Mouse (Mus musculus) midbrain, embryonic 16.5 days (tissue): ENCODE measurements around the gene Pitpnm2. TPM values are rescaled to one million over a fixed set of nuclear protein-coding genes. Genes with fewer than 3 reads are reported as not detected.

ENCODE experiments used
- ATAC-seq: fragments of 200-750 bp; cut with Nextera tagmentation; 2 replicates; pipeline ENCODE4 v1.8.0; 2017; ENCODE audit warnings: moderate TSS enrichment
- H3K27ac ChIP-seq: fragments of 300-500 bp; sonication (generic); 2 replicates; pipeline ENCODE4 v1.5.1; 2014; ENCODE audit warnings: mild to moderate bottlenecking, low read length, mixed read lengths
- H3K27me3 ChIP-seq: fragments of 300-500 bp; sonication (generic); 2 replicates; pipeline ENCODE4 v1.6.1; 2014; ENCODE audit warnings: low read depth, low read length, mixed read lengths; ENCODE audit not compliant: control insufficient read depth, insufficient read depth
- H3K36me3 ChIP-seq: fragments of 300-500 bp; sonication (generic); 2 replicates; pipeline ENCODE4 v1.6.1; 2014; ENCODE audit warnings: mild to moderate bottlenecking, low read length, moderate library complexity, mixed read lengths; ENCODE audit not compliant: control insufficient read depth, insufficient read depth
- H3K4me1 ChIP-seq: fragments of 300-500 bp; sonication (generic); 2 replicates; pipeline ENCODE4 v1.6.1; 2014; ENCODE audit warnings: mild to moderate bottlenecking, low read length, mixed read lengths; ENCODE audit not compliant: control insufficient read depth, insufficient read depth
- H3K4me2 ChIP-seq: fragments of 300-500 bp; sonication (generic); 2 replicates; pipeline ENCODE4 v1.6.1; 2014; ENCODE audit warnings: mild to moderate bottlenecking, low read length, mixed read lengths
- H3K4me3 ChIP-seq: fragments of 300-500 bp; sonication (generic); 2 replicates; pipeline ENCODE4 v1.5.1; 2014; ENCODE audit warnings: low read depth, mild to moderate bottlenecking, low read length, moderate library complexity, mixed read lengths
- H3K9ac ChIP-seq: fragments of 300-500 bp; sonication (generic); 2 replicates; pipeline ENCODE4 v1.6.1; 2014; ENCODE audit warnings: low read depth, low read length, mixed read lengths
- H3K9me3 ChIP-seq: fragments of 300-500 bp; sonication (generic); replicated peaks from 2 replicates; pipeline ENCODE4 v1.6.1; 2014; ENCODE audit warnings: mild to moderate bottlenecking, low read length, mixed read lengths; ENCODE audit not compliant: control insufficient read depth, poor library complexity, severe bottlenecking
- WGBS: fragments of 180-500 bp; shearing (Covaris S2); extraction: QIAGEN DNeasy Blood & Tissue Kit; methylation state at CpG from one replicate; pipeline ENCODE4 v1.1.7; 2014; 5-methylcytosine and 5-hydroxymethylcytosine counted together
- polyA plus RNA-seq: library from polyadenylated mRNA; unstranded; fragments of >200 nt; fragmentation: Nextera tagmentation; extraction: Ambion mirVana; gene quantifications from 2 replicates; pipeline ENCODE4 v1.2.1, GENCODE M21; 2015

Gene Pitpnm2
- polyA plus RNA-seq, 1 experiment from 2014 or later, result 10.9 TPM

GRCm38 (mm10) chr5:124193286-124194112, 56.1 kb downstream of the Pitpnm2 start:
- Histone ChIP-seq H3K27ac (peak overlapping the region; percentile 69), H3K9ac (peak overlapping the region; percentile 53), H3K4me3 (no peak overlapping the region), H3K36me3 (no peaks in the 10 kb centered on the region), H3K4me2 (peak overlapping the region; percentile 40), H3K4me1 (peaks cover 25% of the 10 kb centered on the region), H3K27me3 (no peaks in the 10 kb centered on the region), H3K9me3 (no peaks in the 10 kb centered on the region)
- peak; percentile 59 for ATAC-seq
- WGBS, result 59% methylated on average over 24 of the region's 24 CpGs

- Histone ChIP-seq H3K9me3 (no peaks in the 10 kb centered on the region), H3K27ac (peak overlapping the region; percentile 69), H3K36me3 (no peaks in the 10 kb centered on the region), H3K27me3 (no peaks in the 10 kb centered on the region), H3K4me1 (peaks cover 32% of the 10 kb centered on the region), H3K4me3 (no peak overlapping the region), H3K9ac (peak overlapping the region; percentile 53), H3K4me2 (peak overlapping the region; percentile 40)
- ATAC-seq, result peak; percentile 43; the same call in 1 of the 2 replicates
- 26% methylated on average over 10 of the region's 10 CpGs for WGBS
Measured at GRCm38 (mm10) chr5:124192726-124193285, 56.8 kb downstream of the Pitpnm2 start.

GRCm38 (mm10) chr5:124192251-124192710, 57.3 kb downstream of the Pitpnm2 start:
- Histone ChIP-seq H3K9ac (no peak overlapping the region), H3K27ac (no peak overlapping the region; the same call in 1 of the 2 replicates), H3K4me2 (no peak overlapping the region), H3K27me3 (no peaks in the 10 kb centered on the region), H3K36me3 (no peaks in the 10 kb centered on the region), H3K4me1 (peaks cover 37% of the 10 kb centered on the region), H3K9me3 (no peaks in the 10 kb centered on the region), H3K4me3 (no peak overlapping the region)
- WGBS, result 89% methylated on average over 7 of the region's 7 CpGs
- ATAC-seq, result no peak

GRCm38 (mm10) chr5:124190146-124190870, 59.3 kb downstream of the Pitpnm2 start:
- Histone ChIP-seq H3K9ac (no peak overlapping the region), H3K36me3 (no peaks in the 10 kb centered on the region), H3K4me1 (peaks cover 57% of the 10 kb centered on the region), H3K27ac (no peak overlapping the region), H3K27me3 (no peaks in the 10 kb centered on the region), H3K4me3 (no peak overlapping the region), H3K4me2 (no peak overlapping the region), H3K9me3 (no peaks in the 10 kb centered on the region)
- 89% methylated on average over 10 of the region's 10 CpGs for WGBS
- no peak for ATAC-seq

GRCm38 (mm10) chr5:124189572-124189981, 60.0 kb downstream of the Pitpnm2 start:
- 88% methylated on average over 4 of the region's 4 CpGs for WGBS
- no peak for ATAC-seq

GRCm38 (mm10) chr5:124187508-124188311, 61.9 kb downstream of the Pitpnm2 start:
- Histone ChIP-seq H3K9me3 (no peaks in the 10 kb centered on the region), H3K4me3 (peak overlapping the region; percentile 35), H3K4me2 (peak overlapping the region; percentile 69), H3K27ac (peak overlapping the region; percentile 88), H3K27me3 (no peaks in the 10 kb centered on the region), H3K9ac (peak overlapping the region; percentile 71), H3K4me1 (peaks cover 57% of the 10 kb centered on the region), H3K36me3 (no peaks in the 10 kb centered on the region)
- 29% methylated on average over 12 of the region's 12 CpGs for WGBS
- ATAC-seq, result 0 out of 2 replicates have a peak, but pooled peaks have one; percentile 18

More at GRCm38 (mm10) chr5:124189572-124189981, 60.0 kb downstream of the Pitpnm2 start:
- peaks cover 62% of the 10 kb centered on the region for H3K4me1 ChIP-seq
- H3K9ac ChIP-seq, result no peak overlapping the region
- no peaks in the 10 kb centered on the region for H3K36me3 ChIP-seq
- no peak overlapping the region for H3K4me2 ChIP-seq
- no peak overlapping the region for H3K4me3 ChIP-seq
- H3K27ac ChIP-seq, result no peak overlapping the region
- H3K9me3 ChIP-seq, result no peaks in the 10 kb centered on the region
- no peaks in the 10 kb centered on the region for H3K27me3 ChIP-seq

- H3K4me3 ChIP-seq, result peak overlapping the region; percentile 35
- H3K4me2 ChIP-seq, result peak overlapping the region; percentile 69
- H3K4me1 ChIP-seq, result peaks cover 55% of the 10 kb centered on the region
- ATAC-seq, result peak; percentile 76
- no peaks in the 10 kb centered on the region for H3K9me3 ChIP-seq
- 1% methylated on average over 21 of the region's 22 CpGs for WGBS
- H3K27ac ChIP-seq, result peak overlapping the region; percentile 88
- no peaks in the 10 kb centered on the region for H3K36me3 ChIP-seq
- H3K9ac ChIP-seq, result peak overlapping the region; percentile 71
- no peaks in the 10 kb centered on the region for H3K27me3 ChIP-seq
Measured at GRCm38 (mm10) chr5:124186981-124187507, 62.5 kb downstream of the Pitpnm2 start.

GRCm38 (mm10) chr5:124186465-124186854, 63.1 kb downstream of the Pitpnm2 start:
- peaks cover 55% of the 10 kb centered on the region for H3K4me1 ChIP-seq
- peak overlapping the region; percentile 88 for H3K27ac ChIP-seq
- 28% methylated on average over 10 of the region's 10 CpGs for WGBS
- H3K4me3 ChIP-seq, result peak overlapping the region; percentile 35
- peak; percentile 17 for ATAC-seq
- H3K4me2 ChIP-seq, result peak overlapping the region; percentile 69
- no peaks in the 10 kb centered on the region for H3K27me3 ChIP-seq
- H3K9ac ChIP-seq, result peak overlapping the region; percentile 71
- no peaks in the 10 kb centered on the region for H3K9me3 ChIP-seq
- H3K36me3 ChIP-seq, result no peaks in the 10 kb centered on the region
